Mouse (Mus musculus): ENCODE results near the gene Baz1b.

DNA sequence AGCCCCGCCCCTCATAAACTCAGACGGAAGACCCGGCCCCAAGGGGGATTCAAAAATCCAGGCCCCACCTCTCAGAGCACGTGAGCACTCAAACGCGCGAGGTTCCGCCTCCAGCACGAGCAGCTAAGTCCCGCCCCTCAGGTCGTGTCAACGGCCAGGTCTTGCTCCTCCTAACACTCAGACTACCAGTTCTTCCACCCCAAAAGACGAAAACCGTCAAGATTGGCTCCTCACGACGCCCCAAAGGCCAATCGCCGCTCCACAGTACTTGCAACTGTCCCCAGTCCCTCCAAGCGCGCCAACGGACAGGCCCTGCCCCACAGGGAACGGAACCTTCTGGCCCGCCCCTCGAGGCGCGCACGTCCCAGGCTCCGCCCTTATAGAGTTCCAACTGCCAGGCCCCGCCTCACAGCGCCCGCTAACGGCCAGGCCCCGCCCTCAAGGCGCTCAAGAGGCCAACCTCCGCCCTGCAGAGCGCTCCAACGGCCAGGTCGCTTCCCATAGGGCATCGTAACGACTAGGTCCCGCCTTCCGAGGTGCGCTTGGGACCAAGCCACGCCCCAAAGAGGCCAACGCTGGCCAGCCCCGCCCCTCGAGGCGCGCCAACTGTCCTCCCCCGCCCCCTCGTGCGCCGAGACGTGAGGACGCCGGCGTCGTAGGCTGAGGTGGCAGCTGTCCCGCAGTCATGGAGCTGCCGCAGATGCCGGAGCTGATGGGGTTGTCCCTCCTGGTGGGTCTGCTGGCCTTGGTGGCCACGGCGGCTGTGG is 37.8 kb upstream of the Baz1b start, which contains the start of gene Tbl2:
- TF ChIP-seq TAL1 (IDR thresholded peaks at IDR 0.05; ENCODE audit: low read length) (no peak), GATA1 (IDR thresholded peaks at IDR 0.05; ENCODE audit: low read length) (no peak)

All from erythroblast, embryonic 14.5 days (primary cell).